Mouse (Mus musculus): ENCODE data around the gene Adgrg6.

Gene Adgrg6

GRCm38 (mm10) chr10:14491838-14492237 lies 53.6 kb downstream of the Adgrg6 start:
- no peak for DNase-seq (ENCODE audit: inconsistent age in 2 of 2, low spot score in 1 of 2)

DNA sequence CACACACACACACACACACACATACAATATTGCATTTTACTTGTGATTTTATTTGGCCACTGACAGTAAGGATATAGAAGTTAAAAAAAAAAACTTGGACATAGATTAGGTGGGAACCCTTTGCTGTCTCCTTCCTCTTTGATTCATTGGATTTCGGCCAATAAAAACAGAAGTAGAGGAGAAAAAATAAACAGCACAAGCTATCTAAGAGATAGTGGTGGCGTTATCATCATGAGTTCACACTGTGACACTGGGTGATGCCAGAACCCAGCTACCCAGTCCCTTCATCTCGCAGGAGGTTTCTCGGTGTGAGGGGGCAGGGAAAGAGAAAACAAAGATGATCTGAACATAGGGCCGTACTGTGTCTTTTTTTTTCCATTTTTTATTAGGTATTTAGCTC lies 62.2 kb downstream of the Adgrg6 start:
- no peak for DNase-seq (ENCODE audit: inconsistent age in 2 of 2, low spot score in 1 of 2)

DNA sequence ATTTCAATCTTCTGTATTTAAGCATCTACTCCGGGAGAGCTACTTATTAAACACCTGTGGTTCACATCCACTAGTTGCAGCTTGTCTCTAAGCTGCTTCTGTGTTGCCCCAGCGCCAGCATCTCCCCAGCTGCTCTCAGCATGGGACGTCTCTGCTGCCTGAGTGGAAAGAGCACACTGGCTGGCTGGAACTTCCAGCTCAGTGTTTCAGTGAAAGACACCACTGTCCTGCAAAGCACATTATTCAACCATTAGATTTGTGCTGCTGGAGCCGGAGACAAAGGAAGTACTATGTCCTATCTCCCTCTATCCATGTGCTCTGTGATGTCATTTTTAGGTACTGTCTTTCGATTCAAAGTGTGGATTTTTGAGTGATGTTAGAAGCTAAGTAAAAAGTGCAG lies 63.0 kb downstream of the Adgrg6 start:
- no peak for DNase-seq (ENCODE audit: inconsistent age in 2 of 2, low spot score in 1 of 2)

GRCm38 (mm10) chr10:14480928-14481327 lies 64.5 kb downstream of the Adgrg6 start:
- no peak for DNase-seq (ENCODE audit: inconsistent age in 2 of 2, low spot score in 1 of 2)

- no peak for DNase-seq (ENCODE audit: inconsistent age in 2 of 2, low spot score in 1 of 2)
These were observed 69.1 kb downstream of the Adgrg6 start for GRCm38 (mm10) chr10:14476393-14476792.

DNA sequence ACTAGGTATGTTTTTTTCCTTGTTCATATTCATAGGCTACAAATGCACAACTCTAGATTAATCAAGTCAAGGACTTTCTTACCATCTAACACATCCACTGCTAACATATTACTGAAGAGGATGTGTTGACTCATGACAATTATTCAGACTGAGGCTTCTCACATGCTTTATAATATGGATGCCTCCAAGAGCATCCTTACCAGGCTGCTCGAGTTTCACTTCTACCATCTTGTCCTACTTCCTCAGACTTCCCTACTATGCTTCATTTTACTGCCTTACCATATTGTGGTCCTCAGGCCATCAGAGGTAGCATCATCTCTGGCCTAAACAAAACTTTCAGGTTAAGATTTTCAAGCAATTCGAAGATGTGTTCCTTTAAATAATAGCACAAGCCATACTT lies 69.8 kb downstream of the Adgrg6 start:
- DNase-seq (ENCODE audit: inconsistent age in 2 of 2, low spot score in 1 of 2): no peak

- peak in 1 of 2 experiments; percentile 28 for DNase-seq (ENCODE audit: inconsistent age in 2 of 2, low spot score in 1 of 2)
These were observed 70.7 kb downstream of the Adgrg6 start for GRCm38 (mm10) chr10:14474541-14475305.

DNA sequence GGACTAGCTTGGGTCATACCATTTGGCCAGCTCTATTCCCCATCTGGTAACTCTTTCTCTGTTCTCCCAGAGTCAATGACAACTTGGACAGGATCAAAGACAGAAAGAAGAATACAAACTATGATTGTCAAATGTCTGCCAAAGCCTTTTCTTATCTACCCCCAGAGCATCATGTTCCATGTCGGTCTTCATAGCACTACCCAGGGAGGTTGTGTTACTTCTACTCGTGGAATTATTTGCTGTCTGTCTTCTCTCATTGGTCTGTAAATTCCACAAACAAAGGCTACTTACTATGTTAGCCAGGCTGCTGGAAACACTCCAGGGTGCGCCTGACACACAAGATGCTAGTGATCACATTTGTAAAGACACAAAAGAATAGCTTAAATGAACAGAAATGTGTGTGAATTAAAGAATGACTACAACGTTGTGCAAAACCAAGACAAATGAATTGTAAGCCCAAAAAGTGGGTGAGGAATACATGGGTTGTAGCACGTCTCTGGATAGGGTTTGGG lies 74.4 kb downstream of the Adgrg6 start:
- DNase-seq (ENCODE audit: inconsistent age in 2 of 2, low spot score in 1 of 2): no peak

DNA sequence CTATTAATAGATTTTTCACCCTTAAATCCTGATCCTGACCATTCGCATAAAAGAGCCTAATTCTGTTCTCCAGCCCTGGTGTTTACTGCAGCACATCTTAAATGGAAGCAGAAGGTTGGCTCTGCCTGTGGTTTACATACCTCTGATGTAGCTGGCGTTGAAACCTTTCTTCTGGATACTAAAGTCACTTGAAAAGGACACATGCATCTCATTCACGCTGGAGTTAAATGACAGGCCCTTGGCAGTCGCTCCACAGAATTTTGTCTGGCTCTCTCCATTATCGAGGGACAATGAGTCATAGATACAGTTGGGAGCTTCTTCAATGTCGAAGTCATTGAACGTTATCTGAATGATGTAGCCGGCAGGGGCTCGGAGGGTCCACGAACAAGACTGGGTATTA lies 76.8 kb downstream of the Adgrg6 start:
- peak in 1 of 2 experiments; percentile 29 for DNase-seq (ENCODE audit: inconsistent age in 2 of 2, low spot score in 1 of 2)

DNA sequence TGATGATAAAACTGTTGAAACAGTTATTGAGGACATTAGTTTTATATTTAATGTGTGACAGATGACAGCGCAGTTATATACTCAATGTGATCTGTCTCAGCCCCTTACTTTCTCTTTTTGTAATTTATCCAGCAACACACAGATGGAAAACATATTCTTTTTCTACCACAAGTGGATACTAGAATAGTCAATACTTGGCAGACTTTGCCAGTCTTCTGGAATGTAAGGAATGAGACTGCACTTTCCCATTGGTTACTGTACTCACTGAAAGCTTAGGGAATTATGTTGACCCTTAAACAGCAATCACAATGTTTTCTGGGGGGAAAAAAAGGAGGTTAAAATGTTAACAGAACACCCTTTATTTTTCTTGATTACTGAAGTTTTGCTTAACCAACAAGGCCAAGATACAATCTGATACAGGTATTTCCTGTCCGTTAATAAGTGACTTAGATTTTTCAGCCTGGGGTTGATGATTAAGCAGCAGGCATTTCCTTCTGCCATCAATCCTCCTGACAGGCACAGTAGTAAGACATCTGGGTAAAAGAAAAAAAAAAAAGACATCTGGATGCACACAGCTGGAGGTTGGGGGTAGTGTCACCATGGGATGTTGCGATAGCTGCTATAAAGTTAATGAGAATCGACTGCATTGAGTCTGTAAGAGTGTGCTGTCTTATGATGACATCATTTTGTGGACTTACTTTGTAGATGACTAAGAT lies 81.5 kb downstream of the Adgrg6 start:
- no peak for DNase-seq (ENCODE audit: inconsistent age in 2 of 2, low spot score in 1 of 2)

GRCm38 (mm10) chr10:14460933-14461514 lies 84.4 kb downstream of the Adgrg6 start:
- no peak for DNase-seq (ENCODE audit: inconsistent age in 2 of 2, low spot score in 1 of 2)

DNA sequence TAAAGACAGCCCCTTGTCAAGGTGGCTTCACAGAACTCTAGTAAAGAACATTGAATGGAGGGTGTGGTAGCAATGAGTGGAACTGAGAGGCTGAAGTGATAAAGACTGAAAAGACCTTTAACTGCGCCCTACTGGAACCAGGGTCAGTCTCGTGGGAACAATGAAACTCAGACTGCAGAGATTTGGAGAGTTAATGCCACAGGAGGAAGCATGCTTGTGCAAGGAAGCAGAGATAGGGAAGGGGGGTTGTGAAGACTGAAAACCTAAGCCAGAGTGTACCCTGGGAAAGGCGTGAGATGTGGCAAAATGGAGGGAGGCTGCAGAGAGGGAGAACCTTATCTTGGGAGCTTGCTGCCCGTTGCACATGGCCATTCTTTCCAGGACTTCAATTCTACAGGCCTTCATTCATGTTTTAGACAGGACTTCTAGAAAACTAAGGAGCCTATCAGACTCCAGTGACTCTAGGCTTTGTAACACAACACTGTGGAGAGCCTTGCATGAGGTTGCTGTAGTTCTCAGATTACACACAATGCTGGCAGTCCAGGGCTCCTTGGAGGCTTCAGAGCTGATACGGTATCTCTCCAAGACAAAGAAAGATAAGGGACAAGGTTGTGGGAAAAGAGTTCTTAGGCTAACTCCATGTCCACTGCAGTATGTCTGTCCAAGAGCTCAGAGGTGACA lies 85.1 kb downstream of the Adgrg6 start:
- no peak for DNase-seq (ENCODE audit: inconsistent age in 2 of 2, low spot score in 1 of 2)

- no peak for DNase-seq (ENCODE audit: inconsistent age in 2 of 2, low spot score in 1 of 2)
These were observed 85.6 kb downstream of the Adgrg6 start for GRCm38 (mm10) chr10:14459819-14460218.

GRCm38 (mm10) chr10:14459330-14459729 lies 86.1 kb downstream of the Adgrg6 start:
- no peak for DNase-seq (ENCODE audit: inconsistent age in 2 of 2, low spot score in 1 of 2)

GRCm38 (mm10) chr10:14454481-14454880 lies 91.0 kb downstream of the Adgrg6 start:
- DNase-seq (ENCODE audit: inconsistent age in 2 of 2, low spot score in 1 of 2): no peak

- peak in 1 of 2 experiments; percentile 31 for DNase-seq (ENCODE audit: inconsistent age in 2 of 2, low spot score in 1 of 2)
These were observed 93.6 kb downstream of the Adgrg6 start for GRCm38 (mm10) chr10:14451811-14452210.

- DNase-seq (ENCODE audit: inconsistent age in 2 of 2, low spot score in 1 of 2): no peak
These were observed 95.4 kb downstream of the Adgrg6 start for GRCm38 (mm10) chr10:14450073-14450472.

- no peak for DNase-seq (ENCODE audit: inconsistent age in 2 of 2, low spot score in 1 of 2)
These were observed 99.7 kb downstream of the Adgrg6 start for GRCm38 (mm10) chr10:14445590-14446291.

GRCm38 (mm10) chr10:14440860-14441579 lies 104.4 kb downstream of the Adgrg6 start:
- no peak for DNase-seq (ENCODE audit: inconsistent age in 2 of 2, low spot score in 1 of 2)

GRCm38 (mm10) chr10:14404070-14404469 lies 141.4 kb downstream of the Adgrg6 start:
- DNase-seq (ENCODE audit: inconsistent age in 2 of 2, low spot score in 1 of 2): peak in 1 of 2 experiments; percentile 66

Measured in adrenal gland, adult (tissue).